Mouse (Mus musculus): ENCODE measurements around the gene Sh3pxd2a. TPM values are rescaled to one million over a fixed set of nuclear protein-coding genes. Genes with fewer than 3 reads are reported as not detected.
A peak's percentile ranks its signal among the peaks of the same experiment; 100 is the strongest.

The Sh3pxd2a gene
- polyA plus RNA-seq (2017; shearing (Covaris generic)) = 1 to 10 TPM in 1 of 2 experiments, under 1 TPM in 1; 0.60 to 1.9 TPM

- peak; percentile 67 for ATAC-seq
These were observed at the start of gene Sh3pxd2a for GRCm38 (mm10) chr19:47464304-47465241. TSS of gene Sh3pxd2a (minus strand) at chr19:47464401.

- ATAC-seq = no peak
These were observed 49.4 kb upstream of the Sh3pxd2a start for GRCm38 (mm10) chr19:47513618-47513897.

GRCm38 (mm10) chr19:47512794-47513617 is 48.8 kb upstream of the Sh3pxd2a start:
- peak; percentile 43 for ATAC-seq

GRCm38 (mm10) chr19:47511958-47512357 is 47.8 kb upstream of the Sh3pxd2a start:
- ATAC-seq = no peak

GRCm38 (mm10) chr19:47511294-47511675 is 47.1 kb upstream of the Sh3pxd2a start:
- ATAC-seq = peak; percentile 46

GRCm38 (mm10) chr19:47510473-47511293 is 46.5 kb upstream of the Sh3pxd2a start:
- ATAC-seq = peak; percentile 61

- no peak for ATAC-seq
These were observed 45.9 kb upstream of the Sh3pxd2a start for GRCm38 (mm10) chr19:47510135-47510472.

- no peak for ATAC-seq
These were observed 44.6 kb upstream of the Sh3pxd2a start for GRCm38 (mm10) chr19:47508771-47509281.

GRCm38 (mm10) chr19:47508191-47508590 is 44.0 kb upstream of the Sh3pxd2a start:
- no peak for ATAC-seq

- ATAC-seq = peak; percentile 53
These were observed 43.2 kb upstream of the Sh3pxd2a start for GRCm38 (mm10) chr19:47507128-47508121.

GRCm38 (mm10) chr19:47503625-47504024 is 39.4 kb upstream of the Sh3pxd2a start:
- ATAC-seq = no peak

GRCm38 (mm10) chr19:47502563-47502962 is 38.4 kb upstream of the Sh3pxd2a start:
- peak; percentile 33 for ATAC-seq

- ATAC-seq = no peak
These were observed 36.3 kb upstream of the Sh3pxd2a start for GRCm38 (mm10) chr19:47500389-47501011.

- ATAC-seq = no peak
These were observed 35.6 kb upstream of the Sh3pxd2a start for GRCm38 (mm10) chr19:47499841-47500240.

- ATAC-seq = no peak
These were observed 34.7 kb upstream of the Sh3pxd2a start for GRCm38 (mm10) chr19:47498942-47499341.

- no peak for ATAC-seq
These were observed 33.5 kb upstream of the Sh3pxd2a start for GRCm38 (mm10) chr19:47497736-47498135.

GRCm38 (mm10) chr19:47497313-47497712 is 33.1 kb upstream of the Sh3pxd2a start:
- ATAC-seq = no peak

GRCm38 (mm10) chr19:47493017-47493997 is 29.1 kb upstream of the Sh3pxd2a start:
- ATAC-seq = no peak

- ATAC-seq = no peak
These were observed 28.2 kb upstream of the Sh3pxd2a start for GRCm38 (mm10) chr19:47492422-47492821.

All from CD4-positive, CD25-positive, alpha-beta regulatory T cell, adult 4 months (primary cell).